Mouse (Mus musculus): Measurements from ENCODE around the gene Sdcbp2. TPM values are rescaled to one million over a fixed set of nuclear protein-coding genes. Genes with fewer than 3 reads are reported as not detected.

The Sdcbp2 gene
- polyA plus RNA-seq (2015; fragmentation: Nextera tagmentation; extraction: Ambion mirVana): 0.35 and 0.58 TPM in 2 replicates

DNA sequence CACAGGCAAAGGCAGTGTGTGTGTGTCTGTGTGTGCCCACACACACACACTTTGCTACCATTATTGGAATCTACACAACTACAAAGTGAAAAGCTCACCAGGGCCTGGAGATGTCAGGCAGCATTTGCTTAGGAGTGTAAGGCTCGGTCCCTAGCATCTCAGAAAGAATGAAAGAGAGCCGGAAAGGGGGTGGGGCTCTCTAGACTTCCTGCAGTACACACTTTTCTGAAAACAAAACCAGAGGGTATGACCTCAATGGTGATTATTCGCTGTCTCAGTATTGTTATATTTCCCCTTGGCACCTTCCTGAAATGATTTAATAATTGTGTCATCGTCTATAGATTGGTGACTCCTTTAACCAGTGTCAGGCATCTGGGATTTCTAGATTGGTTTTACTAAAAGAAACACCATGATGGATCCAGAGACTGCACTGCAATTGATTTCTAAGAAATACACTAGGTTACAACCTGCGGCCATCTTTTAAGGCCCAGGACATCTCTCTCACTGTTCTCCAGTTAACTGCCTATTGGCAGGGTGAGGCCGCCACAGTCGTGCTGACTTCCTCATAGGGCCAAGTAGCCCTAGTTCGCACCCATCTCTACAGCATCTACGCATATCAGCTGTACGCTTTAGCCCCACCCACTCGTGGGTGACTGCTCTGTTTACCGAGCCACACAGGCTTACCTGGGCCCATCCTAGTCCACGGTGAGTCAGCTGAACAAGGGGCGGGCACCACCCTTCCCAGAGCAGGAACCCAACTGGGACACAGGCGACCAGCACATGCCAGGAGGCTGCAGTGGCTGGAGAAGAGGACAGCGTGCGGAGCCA lies at the start of gene Sdcbp2:
Gene Sdcbp2 (plus strand): TSS at position 750 of the 828 bp plus-strand sequence.
- Histone ChIP-seq H3K27me3 (no peaks in the 10 kb centered on the region), H3K4me2 (no peak within 1 kb of the TSS), H3K4me1 (peaks cover 11% of the 10 kb centered on the region), H3K9me3 (replicated peaks) (no peaks in the 10 kb centered on the region), H3K27ac (no peak within 1 kb of the TSS), H3K4me3 (no peak within 1 kb of the TSS), H3K36me3 (ENCODE audit: poor library complexity, severe bottlenecking) (0 out of 2 replicates have a peak, but pooled peaks cover 4% of the 10 kb centered on the region), H3K9ac (no peak within 1 kb of the TSS)
- WGBS: 76% methylated on average over 17 of the region's 17 CpGs
- ATAC-seq: no peak

GRCm38 (mm10) chr2:151524324-151525041 lies 47.9 kb upstream of the Sdcbp2 start:
- Histone ChIP-seq H3K27ac (no peak overlapping the region), H3K4me2 (no peak overlapping the region), H3K27me3 (no peaks in the 10 kb centered on the region), H3K4me3 (no peak overlapping the region), H3K9ac (no peak overlapping the region), H3K4me1 (no peaks in the 10 kb centered on the region), H3K36me3 (ENCODE audit: poor library complexity, severe bottlenecking) (peaks cover 16% of the 10 kb centered on the region), H3K9me3 (replicated peaks) (no peaks in the 10 kb centered on the region)
- ATAC-seq: no peak
- 73% methylated on average over 4 of the region's 4 CpGs for WGBS

GRCm38 (mm10) chr2:151525520-151525919 lies 46.9 kb upstream of the Sdcbp2 start:
- Histone ChIP-seq H3K27ac (no peak overlapping the region), H3K9me3 (replicated peaks) (no peaks in the 10 kb centered on the region), H3K4me1 (no peaks in the 10 kb centered on the region), H3K9ac (no peak overlapping the region), H3K36me3 (ENCODE audit: poor library complexity, severe bottlenecking) (peaks cover 9% of the 10 kb centered on the region), H3K4me3 (no peak overlapping the region), H3K27me3 (no peaks in the 10 kb centered on the region), H3K4me2 (no peak overlapping the region)
- WGBS: 64% methylated on average over 2 of the region's 2 CpGs
- no peak for ATAC-seq

DNA sequence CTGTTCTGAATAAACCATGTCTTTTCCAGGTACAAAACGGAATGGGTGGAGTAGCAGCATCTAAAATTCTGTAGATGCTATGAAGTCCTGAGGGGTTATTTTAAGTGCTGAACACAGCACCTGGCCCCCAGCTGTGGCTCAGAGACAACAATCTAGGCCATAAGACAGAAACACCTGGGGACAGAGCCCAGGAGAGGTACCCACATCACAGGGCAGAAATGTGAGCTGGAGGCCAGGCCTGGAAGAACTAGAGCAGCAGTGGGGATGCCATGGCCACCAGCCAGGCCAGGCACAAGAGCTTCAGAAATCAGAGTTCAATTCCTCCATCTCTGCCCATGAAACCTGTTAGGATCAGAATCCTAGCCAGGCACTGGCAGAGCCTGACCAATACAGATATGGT lies 44.4 kb upstream of the Sdcbp2 start:
- Histone ChIP-seq H3K36me3 (ENCODE audit: poor library complexity, severe bottlenecking) (no peaks in the 10 kb centered on the region), H3K4me1 (no peaks in the 10 kb centered on the region), H3K9me3 (replicated peaks) (no peaks in the 10 kb centered on the region), H3K27me3 (no peaks in the 10 kb centered on the region), H3K4me2 (no peak overlapping the region), H3K27ac (no peak overlapping the region), H3K4me3 (no peak overlapping the region), H3K9ac (no peak overlapping the region)
- WGBS: 88% methylated on average over 1 of the region's 1 CpGs
- no peak for ATAC-seq

DNA sequence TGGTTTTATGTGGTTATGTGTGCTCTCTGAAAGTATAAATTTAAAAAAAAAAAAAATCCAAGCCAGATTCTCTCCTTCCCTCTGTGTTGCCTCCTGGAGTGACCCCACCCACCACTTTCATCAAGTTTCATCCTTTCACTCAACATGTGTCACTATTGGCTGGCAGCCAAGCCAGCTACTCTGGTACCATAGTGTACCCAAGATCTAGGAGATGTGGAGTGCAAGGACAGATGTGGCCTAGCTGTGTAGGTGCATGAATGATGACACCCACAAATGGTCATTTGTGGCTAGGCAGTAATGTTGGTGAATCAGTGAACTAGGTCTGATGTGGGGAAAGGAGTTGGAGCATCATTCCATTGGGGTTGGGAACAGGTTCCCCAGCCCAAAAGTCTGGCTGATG lies 43.3 kb upstream of the Sdcbp2 start:
- no peak overlapping the region for H3K27ac ChIP-seq
- H3K4me3 ChIP-seq: no peak overlapping the region
- H3K36me3 ChIP-seq (ENCODE audit: poor library complexity, severe bottlenecking): no peaks in the 10 kb centered on the region
- H3K9ac ChIP-seq: no peak overlapping the region
- H3K9me3 ChIP-seq (replicated peaks): no peaks in the 10 kb centered on the region
- H3K27me3 ChIP-seq: no peaks in the 10 kb centered on the region
- H3K4me2 ChIP-seq: no peak overlapping the region
- ATAC-seq: 0 out of 2 replicates have a peak, but pooled peaks have one; percentile 13
- no peaks in the 10 kb centered on the region for H3K4me1 ChIP-seq

DNA sequence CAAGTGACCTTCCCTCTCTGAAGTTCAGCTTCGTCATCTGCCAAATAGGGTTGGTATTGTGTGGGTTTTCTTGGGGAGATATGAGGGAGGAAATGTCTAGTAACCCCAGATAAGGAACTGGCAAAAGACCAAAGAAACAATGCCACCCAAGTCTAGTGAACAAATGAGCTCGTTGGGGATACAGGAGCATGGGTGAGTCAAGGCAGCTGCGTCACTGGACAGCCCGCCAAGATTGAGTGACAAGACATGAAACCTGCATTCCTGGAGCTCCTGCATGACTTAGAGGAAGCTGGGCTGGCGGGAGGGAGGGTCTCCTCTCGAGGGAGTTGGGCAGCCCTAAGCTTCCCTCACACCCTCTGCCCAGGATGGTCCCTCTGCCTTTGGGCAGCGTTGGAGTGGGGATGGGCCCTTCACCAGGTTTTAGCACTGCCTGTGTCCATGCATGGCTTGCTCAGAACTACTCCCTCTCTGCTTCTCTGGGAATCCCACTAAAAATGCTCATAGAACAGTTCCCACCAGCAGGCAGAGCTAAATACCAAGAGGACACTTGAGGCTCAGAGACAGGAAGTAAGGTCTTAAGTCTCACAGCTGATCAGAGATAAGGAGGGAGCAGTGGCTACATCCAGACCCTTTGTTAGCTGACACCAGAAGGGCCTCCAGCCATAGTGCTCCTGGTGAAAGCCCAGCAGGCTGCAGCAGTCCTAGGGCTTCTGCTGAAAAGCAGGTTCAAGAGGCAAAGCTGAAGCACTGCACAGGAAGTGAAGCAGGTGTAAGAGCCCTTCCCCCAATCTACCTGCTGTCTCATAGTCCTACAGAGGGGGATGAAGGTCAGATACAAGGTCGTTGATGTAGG lies 41.8 kb upstream of the Sdcbp2 start:
- Histone ChIP-seq H3K4me3 (no peak overlapping the region), H3K36me3 (ENCODE audit: poor library complexity, severe bottlenecking) (no peaks in the 10 kb centered on the region), H3K27me3 (no peaks in the 10 kb centered on the region), H3K9me3 (replicated peaks) (no peaks in the 10 kb centered on the region), H3K4me2 (no peak overlapping the region), H3K9ac (no peak overlapping the region), H3K4me1 (no peaks in the 10 kb centered on the region), H3K27ac (no peak overlapping the region)
- no peak for ATAC-seq
- WGBS: 60% methylated on average over 8 of the region's 8 CpGs

DNA sequence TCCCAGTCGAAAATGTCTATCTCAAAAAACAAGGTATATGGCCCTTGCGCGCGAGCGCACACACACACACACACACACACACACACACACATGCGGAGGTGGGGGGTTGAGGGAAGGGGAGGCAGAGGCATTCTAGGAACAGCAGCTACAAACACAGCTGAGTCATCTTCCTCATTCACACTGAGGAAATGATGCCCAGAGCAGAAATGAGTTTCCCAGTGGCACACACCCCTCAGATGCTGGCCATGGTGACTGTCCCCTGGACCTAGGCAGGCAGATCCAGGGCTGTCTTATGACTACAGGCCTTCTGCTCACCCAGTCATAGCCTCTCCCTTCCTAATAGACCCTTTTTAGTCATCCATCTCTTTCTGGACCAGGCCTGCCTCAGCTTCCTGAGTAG lies 38.8 kb upstream of the Sdcbp2 start:
- H3K36me3 ChIP-seq (ENCODE audit: poor library complexity, severe bottlenecking): no peaks in the 10 kb centered on the region
- 92% methylated on average over 6 of the region's 6 CpGs for WGBS
- H3K27me3 ChIP-seq: no peaks in the 10 kb centered on the region
- H3K4me3 ChIP-seq: no peak overlapping the region
- H3K4me1 ChIP-seq: peaks cover 7% of the 10 kb centered on the region; the same call in 1 of the 2 replicates
- H3K9me3 ChIP-seq (replicated peaks): no peaks in the 10 kb centered on the region
- no peak for ATAC-seq
- H3K4me2 ChIP-seq: no peak overlapping the region
- no peak overlapping the region for H3K9ac ChIP-seq
- H3K27ac ChIP-seq: no peak overlapping the region

DNA sequence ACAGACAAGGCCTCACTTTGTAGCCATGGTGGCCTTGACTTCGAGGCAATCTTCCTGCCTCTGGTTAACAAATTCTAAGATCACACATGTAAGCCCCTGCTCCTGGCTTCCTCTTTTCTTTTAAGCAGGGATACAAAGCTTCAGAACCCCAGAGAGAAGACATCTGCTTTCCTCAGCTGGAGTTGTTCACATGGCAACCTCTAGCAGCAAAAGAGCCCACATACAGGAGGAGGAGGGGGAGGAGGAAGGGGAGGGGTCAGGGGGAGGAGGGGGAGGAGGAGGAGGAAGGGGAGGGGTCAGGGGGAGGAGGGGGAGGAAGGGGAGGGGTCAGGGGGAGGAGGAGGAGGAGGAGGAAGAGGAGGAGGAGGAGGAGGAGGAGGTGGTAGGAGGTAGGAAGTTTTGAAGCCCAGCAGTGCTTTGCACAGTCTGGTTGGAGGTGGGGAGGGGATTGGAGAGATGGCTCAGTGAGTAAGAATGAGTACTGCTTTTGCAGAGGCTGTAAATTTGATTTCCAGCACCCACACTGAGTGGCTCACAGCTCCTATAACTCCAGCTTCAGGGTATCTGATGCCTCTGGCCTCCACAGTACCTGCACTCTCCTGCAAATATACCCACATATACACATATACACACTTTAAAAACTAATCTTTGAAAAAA lies 36.3 kb upstream of the Sdcbp2 start:
- H3K4me2 ChIP-seq: no peak overlapping the region
- peak; percentile 64; the same call in 1 of the 2 replicates for ATAC-seq
- no peaks in the 10 kb centered on the region for H3K9me3 ChIP-seq (replicated peaks)
- H3K36me3 ChIP-seq (ENCODE audit: poor library complexity, severe bottlenecking): no peaks in the 10 kb centered on the region
- no peak overlapping the region for H3K27ac ChIP-seq
- 29% methylated on average over 1 of the region's 1 CpGs for WGBS
- H3K4me3 ChIP-seq: no peak overlapping the region
- peaks cover 7% of the 10 kb centered on the region; the same call in 1 of the 2 replicates for H3K4me1 ChIP-seq
- H3K9ac ChIP-seq: no peak overlapping the region
- no peaks in the 10 kb centered on the region for H3K27me3 ChIP-seq

DNA sequence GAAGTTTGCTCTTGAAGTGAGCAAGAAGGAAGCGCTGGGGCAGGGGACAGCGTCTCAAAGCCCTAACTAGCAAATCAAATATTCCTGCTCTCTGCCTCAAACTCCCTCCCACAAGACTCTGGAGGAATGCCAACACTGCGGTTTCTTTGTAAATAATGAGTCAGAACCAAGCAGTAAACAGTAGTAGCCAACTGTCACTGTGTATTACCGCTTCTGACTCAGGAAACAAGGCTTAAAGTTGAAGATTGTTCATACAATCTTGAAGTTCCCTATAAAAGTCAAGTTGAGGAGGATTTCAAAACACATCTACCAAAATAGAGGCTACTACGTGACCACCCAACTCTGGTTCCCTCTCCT lies 35.8 kb upstream of the Sdcbp2 start:
- Histone ChIP-seq H3K9ac (no peak overlapping the region), H3K4me1 (peaks cover 10% of the 10 kb centered on the region), H3K27ac (no peak overlapping the region; the same call in 1 of the 2 replicates), H3K36me3 (ENCODE audit: poor library complexity, severe bottlenecking) (no peaks in the 10 kb centered on the region), H3K4me3 (no peak overlapping the region), H3K9me3 (replicated peaks) (no peaks in the 10 kb centered on the region), H3K4me2 (no peak overlapping the region), H3K27me3 (no peaks in the 10 kb centered on the region)
- ATAC-seq: 0 out of 2 replicates have a peak, but pooled peaks have one; percentile 14
- 65% methylated on average over 5 of the region's 5 CpGs for WGBS

GRCm38 (mm10) chr2:151538646-151539045 lies 33.8 kb upstream of the Sdcbp2 start:
- peaks cover 19% of the 10 kb centered on the region for H3K4me1 ChIP-seq
- no peak overlapping the region for H3K27ac ChIP-seq
- ATAC-seq: no peak
- H3K27me3 ChIP-seq: no peaks in the 10 kb centered on the region
- H3K4me3 ChIP-seq: no peak overlapping the region
- H3K36me3 ChIP-seq (ENCODE audit: poor library complexity, severe bottlenecking): no peaks in the 10 kb centered on the region
- no peaks in the 10 kb centered on the region for H3K9me3 ChIP-seq (replicated peaks)
- WGBS: 59% methylated on average over 4 of the region's 4 CpGs
- H3K9ac ChIP-seq: no peak overlapping the region
- no peak overlapping the region for H3K4me2 ChIP-seq

GRCm38 (mm10) chr2:151542323-151543062 lies 29.9 kb upstream of the Sdcbp2 start, which contains the start of gene Fkbp1a:
Gene Fkbp1a, plus strand, starts transcription at chr2:151542483.
- Histone ChIP-seq H3K4me1 (peaks cover 37% of the 10 kb centered on the region), H3K27ac (peak within 1 kb of the TSS; percentile 90), H3K4me3 (peak within 1 kb of the TSS; percentile 96), H3K27me3 (no peaks in the 10 kb centered on the region), H3K36me3 (ENCODE audit: poor library complexity, severe bottlenecking) (peaks cover 28% of the 10 kb centered on the region), H3K9ac (peak within 1 kb of the TSS; percentile 94), H3K9me3 (replicated peaks) (no peaks in the 10 kb centered on the region), H3K4me2 (peak within 1 kb of the TSS; percentile 82)
- peak; percentile 97 for ATAC-seq
- WGBS: under 1% methylated on average over 80 of the region's 93 CpGs
